Mouse (Mus musculus) brain, embryonic 18.5 days (tissue): ENCODE measurements around the gene Boll.
"Not testable (repeated sequence)": the region's sequence is repeated elsewhere in the genome, so short reads cannot be mapped to it uniquely, and the experiment has no call there.

Experiments
- DNase-seq: peaks from one replicate; pipeline ENCODE4 v3.0.0-alpha.2; 2012; ENCODE audit warnings: low read depth, low spot score

Boll gene

GRCm38 (mm10) chr1:55363044-55363565 lies at the start of gene Boll:
TSS of gene Boll (minus strand) at chr1:55363469.
- no peak for DNase-seq

GRCm38 (mm10) chr1:55412569-55412968 lies 49.3 kb upstream of the Boll start:
- DNase-seq = no peak

GRCm38 (mm10) chr1:55411079-55411478 lies 47.8 kb upstream of the Boll start:
- DNase-seq = no peak

GRCm38 (mm10) chr1:55410670-55411069 lies 47.4 kb upstream of the Boll start:
- no peak for DNase-seq

- DNase-seq = no peak
Measured at GRCm38 (mm10) chr1:55406531-55407375, 43.5 kb upstream of the Boll start.

- DNase-seq = no peak
Measured at GRCm38 (mm10) chr1:55406023-55406413, 42.7 kb upstream of the Boll start.

GRCm38 (mm10) chr1:55405272-55406022 lies 42.2 kb upstream of the Boll start, which contains the start of gene Plcl1:
TSS of gene Plcl1 (plus strand) at chr1:55405921.
- peak; percentile 89 for DNase-seq

- peak; percentile 67 for DNase-seq
Measured at GRCm38 (mm10) chr1:55404439-55404838, 41.2 kb upstream of the Boll start.

- no peak for DNase-seq
Measured at GRCm38 (mm10) chr1:55399891-55400290, 36.6 kb upstream of the Boll start.

- no peak for DNase-seq
Measured at GRCm38 (mm10) chr1:55383114-55383773, 20.0 kb upstream of the Boll start.

- DNase-seq = no peak
Measured at GRCm38 (mm10) chr1:55380527-55380926, 17.3 kb upstream of the Boll start.

- DNase-seq = no peak
Measured at GRCm38 (mm10) chr1:55372626-55373025, 9.4 kb upstream of the Boll start.

GRCm38 (mm10) chr1:55363586-55363985 lies 317 bp upstream of the Boll start:
- no peak for DNase-seq

- DNase-seq = no peak
Measured at GRCm38 (mm10) chr1:55362634-55363033, 635 bp downstream of the Boll start.

GRCm38 (mm10) chr1:55351914-55352313 lies 11.4 kb downstream of the Boll start:
- DNase-seq = not testable (repeated sequence)

GRCm38 (mm10) chr1:55325496-55325895 lies 37.8 kb downstream of the Boll start:
- not testable (repeated sequence) for DNase-seq

GRCm38 (mm10) chr1:55301077-55301476 lies 62.2 kb downstream of the Boll start:
- DNase-seq = no peak

GRCm38 (mm10) chr1:55279081-55279480 lies 84.2 kb downstream of the Boll start:
- DNase-seq = no peak

- no peak for DNase-seq
Measured at GRCm38 (mm10) chr1:55265447-55265846, 97.8 kb downstream of the Boll start.

GRCm38 (mm10) chr1:55264385-55264784 lies 98.9 kb downstream of the Boll start:
- DNase-seq = no peak

- DNase-seq = no peak
Measured at GRCm38 (mm10) chr1:55246374-55246773, 116.9 kb downstream of the Boll start.

GRCm38 (mm10) chr1:55239237-55239636 lies 124.0 kb downstream of the Boll start:
- no peak for DNase-seq
